Mouse (Mus musculus) inflammation-experienced regulatory T-cells, adult 6 months (primary cell): Measurements from ENCODE around the gene Tjp3. TPM values are rescaled to one million over a fixed set of nuclear protein-coding genes. Genes with fewer than 3 reads are reported as not detected.
"Not testable (repeated sequence)": the region's sequence is repeated elsewhere in the genome, so short reads cannot be mapped to it uniquely, and the experiment has no call there.

ENCODE experiments used
- ATAC-seq: one replicate; pipeline ENCODE4 v1.8.0; 2017
- polyA plus RNA-seq, 3 experiments: library from polyadenylated mRNA; unstranded; fragments of 100-300 nt; shearing (Covaris generic); gene quantifications; one replicate each; pipeline ENCODE4 v1.2.1; 2017

Tjp3 gene
- polyA plus RNA-seq, 3 experiments from 2014 or later: 1.7 to 3.2 (median 1.9) TPM

DNA sequence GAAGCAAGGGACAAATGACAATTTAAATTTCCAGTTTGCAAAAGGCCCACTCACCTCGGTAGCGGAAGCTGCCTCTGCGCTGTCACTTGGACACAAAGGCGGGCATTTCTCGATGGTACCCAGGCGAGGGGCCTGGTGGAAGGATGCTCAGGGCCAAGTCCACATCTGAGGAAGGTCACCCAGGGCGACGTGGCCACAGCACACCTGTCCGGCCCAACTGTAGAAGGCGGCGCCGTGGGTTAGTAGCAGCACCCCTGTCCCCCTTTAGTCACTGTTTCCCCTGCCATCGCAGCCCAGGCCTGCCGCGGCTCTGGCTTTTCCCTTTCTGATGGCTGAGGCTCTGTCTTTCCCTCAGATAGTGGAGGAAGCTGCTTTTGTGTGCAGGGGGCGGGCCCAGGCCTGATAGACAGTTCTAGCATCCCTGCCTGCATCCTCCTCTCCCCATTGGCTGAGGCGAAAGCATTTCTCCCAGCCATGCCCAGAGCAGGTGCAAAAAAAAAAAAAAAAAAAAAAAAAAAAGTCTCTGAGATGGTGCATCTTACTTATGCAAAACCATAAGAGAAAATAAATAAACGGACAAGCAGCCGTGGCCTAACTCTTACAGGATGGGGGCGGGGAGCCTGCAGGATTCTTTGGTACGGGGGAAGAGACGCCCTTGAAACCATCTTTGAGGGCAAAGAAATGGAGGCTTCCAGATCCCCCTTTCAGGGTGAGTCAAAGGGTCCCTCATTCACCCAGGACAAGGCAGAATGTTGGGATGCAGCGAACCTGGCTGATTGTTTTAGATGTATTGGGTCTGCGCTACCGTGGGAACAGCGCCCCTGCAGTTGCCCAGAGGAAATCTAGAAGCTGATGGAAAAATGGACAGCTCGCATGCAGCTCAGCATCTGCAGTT, 60.7 kb downstream of the Tjp3 start, which contains the start of gene Atcay:
Gene Atcay (minus strand): TSS at position 396 of the 895 bp plus-strand sequence.
- peak; percentile 52 for ATAC-seq

DNA sequence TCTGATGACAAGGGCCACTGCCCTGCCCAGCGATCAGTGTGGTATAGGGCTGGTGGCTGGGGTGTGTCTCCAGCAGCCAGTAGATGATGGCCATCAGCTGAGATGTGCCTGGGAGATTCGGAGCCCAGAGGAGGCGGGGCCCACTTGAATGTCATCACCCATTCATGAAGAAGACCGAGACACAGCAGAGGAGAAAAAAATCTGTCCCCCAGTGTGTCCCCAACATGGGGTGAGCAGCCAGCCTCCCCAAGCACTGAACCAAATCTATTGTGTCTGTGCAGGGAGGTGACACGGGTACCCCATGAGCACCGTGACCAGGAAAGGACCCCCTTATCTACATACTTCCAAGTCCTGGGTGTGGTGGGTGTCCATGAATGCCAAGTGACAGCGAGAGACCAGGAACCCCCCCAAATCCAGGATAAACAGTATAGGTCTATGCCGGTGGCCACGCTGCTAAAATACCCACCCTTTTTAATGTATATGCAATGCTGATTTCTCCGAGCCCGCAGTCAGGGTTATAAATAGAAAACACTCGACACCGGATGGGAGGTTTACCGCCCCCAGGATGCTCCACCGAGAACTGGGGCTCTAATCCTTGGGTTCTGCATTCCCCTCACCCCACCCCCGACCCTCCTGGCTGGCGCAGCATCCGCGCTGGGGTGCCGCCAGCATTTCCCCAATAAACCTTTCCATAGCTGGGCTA, 61.5 kb downstream of the Tjp3 start:
- peak; percentile 22 for ATAC-seq

GRCm38 (mm10) chr10:81223731-81224130, 67.7 kb downstream of the Tjp3 start:
- ATAC-seq: not testable (repeated sequence)

Other genes with a start within 250 kb of the Tjp3 start
- 10 to 100 TPM; 66.4 to 86.5 (median 71.0) TPM for gene Sgta, start 231.4 kb downstream of the Tjp3 start, polyA plus RNA-seq
- gene Thop1, start 221.5 kb downstream of the Tjp3 start, polyA plus RNA-seq: 1 to 10 TPM; 1.9 to 2.7 (median 2.5) TPM
- not detected for gene Creb3l3, start 192.7 kb downstream of the Tjp3 start, polyA plus RNA-seq
- 10 to 100 TPM; 22.1 to 27.1 (median 23.3) TPM for gene Map2k2, start 185.7 kb downstream of the Tjp3 start, polyA plus RNA-seq
- gene Zbtb7a, start 156.4 kb downstream of the Tjp3 start, polyA plus RNA-seq: 10 to 100 TPM in 1 of 3 experiments, 1 to 10 TPM in 2; 8.5 to 10.8 (median 9.3) TPM
- gene Pias4, start 123.7 kb downstream of the Tjp3 start, polyA plus RNA-seq: 10 to 100 TPM; 15.4 to 21.5 (median 17.1) TPM
- gene Eef2, start 115.0 kb downstream of the Tjp3 start, polyA plus RNA-seq: 1,000 to 10,000 TPM in 1 of 3 experiments, 100 to 1,000 TPM in 2; 925 to 1,158 (median 972) TPM
- gene Dapk3, start 108.6 kb downstream of the Tjp3 start, polyA plus RNA-seq: 1 to 10 TPM; 3.1 to 5.4 (median 3.6) TPM
- not detected for gene 4930442H23Rik, start 107.7 kb downstream of the Tjp3 start, polyA plus RNA-seq
- gene Nmrk2, start 89.5 kb downstream of the Tjp3 start, polyA plus RNA-seq: under 1 TPM in 2 of 3 experiments, not detected in 1; 0.17 to 0.28 TPM
- 10 to 100 TPM in 1 of 3 experiments, 1 to 10 TPM in 2; 4.8 to 12.6 (median 5.1) TPM for gene Atcay, start 60.7 kb downstream of the Tjp3 start, polyA plus RNA-seq
- gene Zfr2, start 58.4 kb downstream of the Tjp3 start, polyA plus RNA-seq: 1 to 10 TPM in 1 of 3 experiments, under 1 TPM in 2; 0.20 to 1.0 (median 0.37) TPM
- 10 to 100 TPM; 30.1 to 68.1 (median 64.4) TPM for gene Matk, start 38.6 kb downstream of the Tjp3 start, polyA plus RNA-seq
- 100 to 1,000 TPM; 111 to 148 (median 127) TPM for gene Mrpl54, start 24.6 kb downstream of the Tjp3 start, polyA plus RNA-seq
- 10 to 100 TPM in 2 of 3 experiments, 1 to 10 TPM in 1; 9.9 to 12.4 (median 12.3) TPM for gene Apba3, start 24.6 kb downstream of the Tjp3 start, polyA plus RNA-seq
- 10 to 100 TPM; 10.7 to 15.9 (median 14.4) TPM for gene Pip5k1c, start 1.4 kb upstream of the Tjp3 start, polyA plus RNA-seq
- 1 to 10 TPM; 2.9 to 6.5 (median 4.1) TPM for gene Cactin, start 29.5 kb upstream of the Tjp3 start, polyA plus RNA-seq
- 10 to 100 TPM in 2 of 3 experiments, 1 to 10 TPM in 1; 10.0 to 21.7 (median 17.0) TPM for gene Tbxa2r, start 37.1 kb upstream of the Tjp3 start, polyA plus RNA-seq
- under 1 TPM in 1 of 3 experiments, not detected in 2; 0.12 TPM for gene Gipc3, start 51.7 kb upstream of the Tjp3 start, polyA plus RNA-seq
- gene Hmg20b, start 58.9 kb upstream of the Tjp3 start, polyA plus RNA-seq: 10 to 100 TPM; 17.1 to 20.4 (median 17.8) TPM
- 1 to 10 TPM; 1.6 to 2.1 (median 1.9) TPM for gene Mfsd12, start 65.9 kb upstream of the Tjp3 start, polyA plus RNA-seq
- gene 4930404N11Rik, start 74.2 kb upstream of the Tjp3 start, polyA plus RNA-seq: 1 to 10 TPM in 1 of 3 experiments, under 1 TPM in 2; 0.26 to 1.7 (median 0.96) TPM
- gene Fzr1, start 86.9 kb upstream of the Tjp3 start, polyA plus RNA-seq: 10 to 100 TPM; 10.7 to 27.1 (median 13.4) TPM
- gene Dohh, start 92.8 kb upstream of the Tjp3 start, polyA plus RNA-seq: 10 to 100 TPM in 2 of 3 experiments, 1 to 10 TPM in 1; 9.2 to 17.9 (median 10.9) TPM
- 1 to 10 TPM in 2 of 3 experiments, under 1 TPM in 1; 0.60 to 1.9 (median 1.1) TPM for gene Gm48551, start 92.9 kb upstream of the Tjp3 start, polyA plus RNA-seq
- gene Gm48552, start 97.4 kb upstream of the Tjp3 start, polyA plus RNA-seq: 1 to 10 TPM in 1 of 3 experiments, not detected in 2; 3.1 TPM
- gene Smim24, start 101.5 kb upstream of the Tjp3 start, polyA plus RNA-seq: 10 to 100 TPM in 1 of 3 experiments, 1 to 10 TPM in 2; 4.4 to 10.7 (median 9.8) TPM
- gene Nfic, start 164.1 kb upstream of the Tjp3 start, polyA plus RNA-seq: 10 to 100 TPM; 13.8 to 17.2 (median 15.0) TPM
- 1 to 10 TPM; 1.1 to 1.4 (median 1.2) TPM for gene Celf5, start 191.1 kb upstream of the Tjp3 start, polyA plus RNA-seq
- gene Ncln, start 204.8 kb upstream of the Tjp3 start, polyA plus RNA-seq: 10 to 100 TPM; 34.3 to 41.1 (median 36.9) TPM
- gene S1pr4, start 208.6 kb upstream of the Tjp3 start, polyA plus RNA-seq: 10 to 100 TPM; 49.1 to 93.2 (median 50.3) TPM
- gene Gna15, start 232.6 kb upstream of the Tjp3 start, polyA plus RNA-seq: 100 to 1,000 TPM in 1 of 3 experiments, 10 to 100 TPM in 2; 23.1 to 102 (median 24.3) TPM